Mouse (Mus musculus) heart, adult 2 months (tissue): Measurements from ENCODE around the gene Palld.

Source experiments
- CTCF ChIP-seq: fragments of 200-600 bp; IDR thresholded peaks from 2 replicates; pipeline ENCODE4 v1.8.1; 2022; ENCODE audit warnings: antibody characterized with exemption, mild to moderate bottlenecking, moderate library complexity
- POLR2A ChIP-seq: fragments of 200-500 bp; IDR thresholded peaks from 2 replicates; pipeline ENCODE4 v1.6.1; 2011; ENCODE audit warnings: mild to moderate bottlenecking, low read depth, low read length, control low read depth; ENCODE audit not compliant: insufficient read depth

DNA sequence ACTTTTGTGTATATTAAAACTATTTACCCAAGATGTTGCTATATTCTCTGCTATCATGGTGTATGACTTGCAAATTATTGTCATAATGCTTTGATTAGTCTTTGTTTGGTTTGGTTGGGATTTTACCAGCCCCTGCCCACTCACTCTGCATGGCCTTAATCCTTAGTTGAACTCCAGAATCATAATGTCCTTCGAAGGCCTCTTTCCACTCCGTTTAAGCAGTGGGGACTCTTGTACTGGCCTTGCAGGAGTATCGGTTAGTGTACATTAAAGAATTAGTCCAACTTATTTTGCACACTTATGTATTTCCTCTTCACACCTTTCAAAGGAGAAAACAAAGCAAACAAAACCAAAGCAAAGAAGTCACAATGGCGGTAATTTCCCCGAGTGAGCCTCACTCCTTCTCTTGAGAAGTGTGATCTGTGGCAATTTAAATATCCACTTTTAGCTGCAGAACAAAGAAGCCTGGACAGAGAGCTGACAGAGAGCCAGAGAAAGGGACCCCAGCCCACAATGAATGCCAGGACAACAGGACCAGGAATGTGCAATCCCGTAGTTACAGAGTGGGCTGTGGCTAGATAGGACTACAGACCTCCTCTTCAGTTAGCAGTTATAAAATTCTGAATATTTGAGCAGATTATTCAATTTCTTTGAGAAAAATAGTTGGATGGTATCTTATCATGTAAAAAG, 1.3 kb downstream of the Palld start:
- no peak for TF ChIP-seq CTCF
- TF ChIP-seq POLR2A = no peak
